Mouse (Mus musculus) urinary bladder, adult 18-20 months (tissue): ENCODE results near the gene Patz1.

Experiments
- DNase-seq, 2 experiments: peaks; one replicate each; pipeline ENCODE4 v3.0.0; 2022; ENCODE audit warnings: low spot score in 2 of 2, mixed read lengths in 2 of 2

Gene Patz1

GRCm38 (mm10) chr11:3292062-3292421 lies 3.4 kb downstream of the Patz1 start:
- DNase-seq = peak; percentile 48 to 70

GRCm38 (mm10) chr11:3292711-3293249 lies 4.1 kb downstream of the Patz1 start:
- peak; percentile 30 to 54 for DNase-seq

- no peak for DNase-seq
These were observed 4.7 kb downstream of the Patz1 start for GRCm38 (mm10) chr11:3293361-3293760.

DNA sequence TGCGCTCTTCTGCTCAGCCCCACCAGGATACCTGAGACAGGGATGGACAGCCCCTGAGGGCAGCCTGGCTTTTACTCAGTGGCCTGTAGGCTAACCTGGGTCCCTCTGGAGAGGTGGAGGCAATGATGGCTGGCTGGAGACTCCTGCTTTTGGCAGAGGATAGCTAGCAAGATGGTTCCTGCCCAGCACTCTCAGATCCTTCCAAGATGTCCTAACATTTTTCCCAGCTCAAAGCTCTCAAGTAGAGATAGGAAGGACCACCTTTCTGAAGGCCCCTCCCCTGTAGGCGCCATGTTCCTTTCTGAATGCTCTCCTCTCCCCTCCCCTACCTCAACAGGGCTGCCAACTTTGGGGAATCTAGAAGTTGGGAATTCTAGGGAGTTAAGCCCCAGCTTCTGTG lies 6.0 kb downstream of the Patz1 start:
- no peak for DNase-seq

DNA sequence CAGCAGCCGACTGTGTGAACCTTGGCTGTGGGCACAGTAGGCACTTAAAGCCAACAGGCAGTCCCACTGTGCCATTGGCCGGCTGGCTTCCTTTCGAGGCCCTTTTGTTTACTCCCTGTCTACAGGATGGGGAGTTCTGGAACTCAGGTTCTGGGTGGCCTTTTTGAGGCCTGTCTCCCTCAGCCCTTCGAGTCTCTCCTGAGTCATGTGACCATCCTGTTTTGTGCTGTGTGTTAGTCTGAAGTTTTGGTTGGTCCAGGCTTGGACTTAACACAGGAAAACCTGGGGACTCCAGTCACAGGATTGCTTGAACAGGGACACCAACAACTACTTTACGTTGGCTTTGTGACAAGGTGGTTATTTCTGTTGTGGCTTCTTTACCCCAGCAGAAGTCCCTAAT lies 7.4 kb downstream of the Patz1 start:
- DNase-seq = no peak

GRCm38 (mm10) chr11:3297871-3298812 lies 9.5 kb downstream of the Patz1 start:
- no peak for DNase-seq

- DNase-seq = no peak
These were observed 10.1 kb downstream of the Patz1 start for GRCm38 (mm10) chr11:3298813-3299185.

DNA sequence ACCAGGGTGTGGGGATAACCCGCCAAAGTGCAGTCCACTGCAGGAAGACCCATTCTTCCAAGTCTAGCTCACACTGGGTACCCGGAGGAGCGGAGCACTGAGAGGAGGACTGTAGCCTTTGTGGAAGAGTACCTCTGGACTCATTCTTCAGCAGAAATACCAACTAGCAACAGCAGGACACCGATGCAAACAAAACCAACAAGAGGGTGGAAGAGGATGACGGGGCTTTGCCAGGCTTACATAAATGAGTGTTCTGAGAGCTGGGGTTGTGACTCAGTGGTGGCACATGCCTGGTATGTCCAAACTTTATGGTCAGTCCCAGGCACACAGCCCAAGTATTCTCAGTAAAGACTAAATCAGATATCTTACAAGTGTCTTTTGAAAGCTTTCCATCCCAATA lies 12.4 kb downstream of the Patz1 start:
- DNase-seq = no peak

DNA sequence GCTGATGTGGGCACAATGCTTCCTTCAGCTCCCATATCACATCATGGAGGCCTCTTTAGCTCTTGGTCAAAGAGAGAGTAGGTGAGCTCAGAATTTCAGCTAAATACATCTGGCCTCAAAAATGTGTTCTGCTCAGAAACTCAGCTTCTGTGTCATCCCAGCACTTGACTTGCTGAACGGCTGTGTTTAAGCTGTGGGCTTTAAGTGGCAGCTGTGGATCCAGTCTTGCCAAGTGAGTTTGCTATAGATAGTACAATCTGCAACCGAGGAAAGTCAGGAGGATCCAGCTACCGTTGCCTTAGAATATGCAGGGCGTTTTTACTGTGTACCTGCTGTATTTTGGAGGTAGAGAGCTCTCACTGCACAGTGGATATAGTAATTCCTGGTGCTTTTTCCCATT lies 13.7 kb downstream of the Patz1 start:
- DNase-seq = no peak

DNA sequence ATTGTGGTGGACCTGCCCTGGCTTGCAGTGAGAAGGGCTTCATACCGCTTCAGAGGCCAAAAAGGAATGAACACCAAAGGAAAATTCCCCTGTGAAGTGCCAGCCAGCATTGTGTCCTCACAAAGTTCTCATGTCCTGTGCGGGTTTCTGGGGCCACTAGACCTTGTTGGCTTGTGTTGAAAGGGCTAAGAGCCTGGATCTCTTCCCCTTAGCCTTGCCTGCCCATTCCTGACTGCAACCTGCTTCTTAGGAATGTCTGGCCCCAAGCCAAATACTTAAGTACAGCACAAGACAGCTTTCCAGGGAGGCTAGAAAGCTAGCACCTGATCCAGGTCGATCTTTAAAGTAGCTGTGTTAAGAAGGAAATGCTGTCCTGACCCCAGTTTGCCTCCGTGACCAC lies 14.1 kb downstream of the Patz1 start:
- DNase-seq = no peak

DNA sequence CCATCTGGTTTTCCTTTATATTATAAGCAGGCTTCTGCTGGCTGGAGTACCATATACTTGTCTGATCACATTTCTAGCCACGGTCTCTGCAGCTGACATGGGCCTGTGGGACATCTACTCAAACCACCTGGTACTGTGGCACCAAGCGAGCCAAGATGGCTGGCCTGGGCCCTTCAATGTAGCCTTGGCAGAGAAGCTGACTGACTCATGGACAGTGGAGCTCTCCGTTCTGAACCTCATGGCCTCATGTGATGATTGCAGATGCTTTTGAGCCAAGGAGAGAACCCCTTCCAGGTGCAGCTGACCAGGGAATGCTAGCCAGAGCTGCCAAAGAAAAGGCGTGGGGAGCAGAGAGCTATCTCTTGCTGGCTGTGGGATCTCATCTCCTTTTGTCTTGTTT lies 17.1 kb downstream of the Patz1 start:
- no peak for DNase-seq

- DNase-seq = no peak
These were observed 19.2 kb downstream of the Patz1 start for GRCm38 (mm10) chr11:3307875-3308274.

DNA sequence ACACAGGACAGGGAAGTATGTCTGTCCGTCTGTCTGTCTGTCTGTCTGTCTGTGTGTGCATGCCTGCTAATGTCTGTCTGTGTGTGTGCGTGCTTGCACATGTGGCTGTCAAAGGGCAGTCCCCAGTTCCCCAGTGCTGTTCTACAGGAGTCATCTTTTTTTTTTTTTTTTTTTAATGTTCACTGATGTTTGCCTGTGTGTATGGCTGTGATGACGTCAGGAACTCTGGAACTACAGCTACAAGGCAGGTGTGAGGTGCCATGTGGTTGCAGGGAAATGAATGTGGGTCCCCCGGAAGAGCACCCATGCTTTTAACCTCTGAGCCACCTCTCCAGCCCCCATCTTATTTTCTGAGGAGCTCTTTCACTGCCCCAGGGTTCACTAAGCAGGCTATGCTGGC lies 21.2 kb downstream of the Patz1 start:
- no peak for DNase-seq

- DNase-seq = no peak
These were observed 22.3 kb downstream of the Patz1 start for GRCm38 (mm10) chr11:3310789-3311585.

GRCm38 (mm10) chr11:3311586-3312347 lies 23.1 kb downstream of the Patz1 start:
- DNase-seq = no peak

- no peak for DNase-seq
These were observed 24.6 kb downstream of the Patz1 start for GRCm38 (mm10) chr11:3313294-3313693.

GRCm38 (mm10) chr11:3314148-3314547 lies 25.5 kb downstream of the Patz1 start:
- DNase-seq = no peak

- DNase-seq = no peak
These were observed 29.6 kb downstream of the Patz1 start for GRCm38 (mm10) chr11:3318286-3318685.

DNA sequence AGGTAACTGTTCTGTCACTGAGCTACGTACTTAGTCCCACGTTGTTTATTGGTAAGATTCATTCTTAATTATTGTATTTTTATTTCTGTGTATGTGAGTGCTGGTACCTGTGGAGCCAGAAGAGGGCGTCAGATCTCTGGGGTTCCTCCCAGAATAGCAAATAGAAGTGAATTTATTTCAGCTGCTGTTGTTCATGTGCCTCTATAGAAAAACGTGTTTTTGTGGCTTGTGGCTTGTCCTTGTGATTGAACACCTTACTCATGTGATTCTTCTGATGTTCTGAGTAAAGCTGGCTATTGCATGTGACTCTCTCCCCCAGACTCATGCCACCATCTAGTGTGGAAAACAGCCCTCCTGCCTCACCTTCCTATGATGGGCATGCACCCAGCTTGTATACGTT lies 39.6 kb downstream of the Patz1 start:
- DNase-seq = no peak

DNA sequence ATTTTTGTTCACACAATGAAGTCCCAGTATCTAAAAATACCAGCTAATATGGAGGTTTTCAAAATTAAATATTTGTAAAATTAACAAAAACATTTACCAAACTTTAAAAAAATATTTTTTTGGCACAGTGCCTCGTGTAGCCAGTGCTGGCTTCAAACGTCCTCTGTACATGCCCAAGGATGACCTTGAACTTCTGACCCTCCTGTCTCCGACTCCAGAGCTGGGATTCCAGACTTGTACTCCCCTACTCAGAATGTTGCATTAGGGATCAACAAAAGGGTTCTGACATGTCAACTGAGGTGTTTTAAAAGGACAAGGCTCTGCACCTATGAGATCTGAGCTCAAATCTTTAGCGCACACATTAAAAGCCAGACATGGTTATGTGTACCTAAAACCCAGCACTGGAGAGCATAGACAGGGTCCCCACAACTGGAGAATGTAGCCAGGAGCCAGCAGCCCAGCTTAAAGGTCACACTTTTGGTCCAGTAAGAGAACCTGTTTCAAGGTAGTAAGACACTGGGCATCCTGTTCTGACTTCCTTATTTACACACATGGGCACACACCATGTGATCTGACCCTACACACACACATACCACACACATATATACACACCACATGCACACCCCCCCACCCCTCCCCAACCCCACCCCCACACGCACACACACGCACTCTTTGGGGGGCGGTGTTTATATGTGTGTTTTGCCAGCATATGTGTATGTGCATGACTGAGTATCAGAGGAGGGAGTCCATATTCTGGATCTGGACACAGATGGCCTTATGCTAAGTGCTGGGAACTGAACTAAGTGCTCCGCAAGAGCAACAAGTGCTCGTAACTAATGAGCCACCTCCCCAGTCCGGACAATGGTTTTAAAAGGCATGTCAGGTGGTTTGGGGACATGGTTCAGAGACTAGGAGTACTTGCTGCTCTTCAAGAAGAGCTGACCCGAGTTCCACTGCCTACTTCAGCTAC lies 40.4 kb downstream of the Patz1 start:
- no peak for DNase-seq
